9 mouse cellular contexts compared by ENCODE assay signal in the genomic region with DNA sequence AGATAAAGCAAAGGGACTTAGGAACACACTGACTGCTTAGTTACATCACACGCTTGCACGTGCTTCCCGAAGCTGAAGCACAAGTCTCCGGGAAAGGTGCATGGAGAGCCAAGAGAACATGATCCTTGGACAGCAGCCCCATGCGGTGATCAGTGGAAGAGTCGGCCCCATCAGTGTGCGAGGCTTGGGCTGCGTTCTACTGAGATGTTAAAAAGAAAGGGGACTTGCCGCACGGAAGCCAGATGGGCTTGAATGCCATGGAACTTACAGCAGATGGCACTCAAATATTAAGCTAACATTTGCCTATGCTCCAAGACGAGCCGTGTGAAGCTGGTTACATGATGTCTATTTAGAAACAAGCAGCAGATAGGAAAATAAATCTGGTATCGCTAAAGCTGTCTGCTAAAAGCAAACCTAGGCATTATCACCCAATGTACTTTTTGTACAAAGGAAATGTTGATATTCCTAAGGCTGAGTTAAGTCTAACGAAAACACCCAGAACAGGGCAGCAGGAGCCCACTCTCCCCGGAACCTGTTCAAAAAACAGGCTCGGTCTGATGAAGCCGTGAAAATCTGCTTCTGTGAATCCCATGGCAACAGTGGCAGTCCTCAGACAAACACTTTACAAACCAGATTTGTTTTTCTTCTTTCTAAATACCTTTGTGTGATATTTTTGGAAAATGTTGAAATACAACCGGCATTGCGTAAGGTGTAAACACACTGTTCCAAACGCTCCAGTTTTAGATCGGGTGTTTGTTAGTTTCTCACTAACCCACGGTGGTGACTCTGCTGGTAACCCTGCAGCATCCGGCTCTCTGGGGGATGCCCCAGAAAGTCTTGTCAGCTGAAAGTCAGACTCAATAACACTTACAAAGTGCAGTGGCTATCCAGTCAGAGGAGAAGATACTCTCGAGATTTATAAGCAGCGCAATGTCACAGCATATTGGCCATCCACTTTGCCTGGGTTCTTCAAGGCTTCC.
DNase-seq lines count a peak whose midpoint lies in the region; ATAC-seq and TF ChIP-seq lines count a peak whose summit lies in the region.
"Had no signal": no experiment of that assay in that cellular context is flagged by ENCODE, and none has a peak within 500 bp of the region (broad histone marks: within the 10 kb centered on the region; RNA-seq: fewer than 3 reads in every experiment).

No protein-coding gene starts in this region.

- WGBS in hindbrain, embryonic 14.5 days = 61% methylated on average over 25 of the region's 25 CpGs
- WGBS in lung, postnatal 0 days = 66% methylated on average over 25 of the region's 25 CpGs
- WGBS in thymus, adult 2 months = 86% methylated on average over 25 of the region's 25 CpGs

- TF ChIP-seq POLR2A in thymus, adult 2 months (IDR thresholded peaks at IDR 0.05; ENCODE audit: control insufficient read depth, extremely low read depth, insufficient read depth, low read length, poor library complexity) = no peak

- no peaks in the 10 kb centered on the region for H3K36me3 ChIP-seq in hindbrain, embryonic 14.5 days (replicated peaks; ENCODE audit: control insufficient read depth, insufficient read depth)
- no peaks in the 10 kb centered on the region for H3K36me3 ChIP-seq in lung, postnatal 0 days (ENCODE audit: insufficient read depth, low read length)
- H3K36me3 ChIP-seq in thymus, adult 2 months (ENCODE audit: control insufficient read depth, insufficient read depth, low read length) = no peaks in the 10 kb centered on the region
- H3K36me3 ChIP-seq: heart, embryonic 13.5 days had no signal

- H3K27ac ChIP-seq in hindbrain, embryonic 14.5 days = no peak overlapping the region; the same call in 1 of the 2 replicates
- no peak overlapping the region for H3K27ac ChIP-seq in lung, postnatal 0 days (ENCODE audit: low read length)
- no peak overlapping the region for H3K27ac ChIP-seq in thymus, adult 2 months (ENCODE audit: control insufficient read depth, insufficient read depth, low read length)
- H3K27ac ChIP-seq: heart, embryonic 13.5 days had no signal

- no peak overlapping the region; the same call in 1 of the 2 replicates for H3K9ac ChIP-seq in hindbrain, embryonic 14.5 days
- H3K9ac ChIP-seq in lung, postnatal 0 days (replicated peaks; ENCODE audit: low read depth) = no peak overlapping the region
- H3K9ac ChIP-seq: heart, embryonic 13.5 days had no signal

- H3K9me3 ChIP-seq in hindbrain, embryonic 14.5 days (ENCODE audit: control insufficient read depth, low read length) = no peaks in the 10 kb centered on the region
- no peaks in the 10 kb centered on the region for H3K9me3 ChIP-seq in lung, postnatal 0 days (ENCODE audit: low read length)
- H3K9me3 ChIP-seq: heart, embryonic 13.5 days had no signal

- no peaks in the 10 kb centered on the region for H3K27me3 ChIP-seq in hindbrain, embryonic 14.5 days (ENCODE audit: control insufficient read depth, insufficient read depth, low read length)
- H3K27me3 ChIP-seq in lung, postnatal 0 days (replicated peaks; ENCODE audit: insufficient read depth, low read length) = no peaks in the 10 kb centered on the region
- H3K27me3 ChIP-seq in thymus, adult 2 months (ENCODE audit: control insufficient read depth, insufficient read depth, low read length) = no peaks in the 10 kb centered on the region
- H3K27me3 ChIP-seq: heart, embryonic 13.5 days; megakaryocyte, embryonic 14.5 days had no signal

- TF ChIP-seq EP300 in lung, postnatal 0 days (IDR thresholded peaks at IDR 0.05) = no peak

- no peak overlapping the region for H3K4me2 ChIP-seq in hindbrain, embryonic 14.5 days (replicated peaks)
- H3K4me2 ChIP-seq in lung, postnatal 0 days (replicated peaks; ENCODE audit: low read depth, low read length) = no peak overlapping the region
- H3K4me2 ChIP-seq: heart, embryonic 13.5 days had no signal

- peak; percentile 32; the same call in 1 of the 2 replicates for TF ChIP-seq CTCF in lung, postnatal 0 days (IDR thresholded peaks at IDR 0.05)
- TF ChIP-seq CTCF in thymus, adult 2 months (IDR thresholded peaks at IDR 0.05; ENCODE audit: borderline replicate concordance, control insufficient read depth, extremely low read depth, insufficient read depth, low read length, poor library complexity) = no peak

- peak; percentile 57 for ATAC-seq in hindbrain, embryonic 14.5 days (ENCODE audit: low FRiP score)
- peak; percentile 46; the same call in 1 of the 2 replicates for ATAC-seq in lung, postnatal 0 days
- no peak for ATAC-seq in activated CD4-positive, CD25-positive, alpha-beta regulatory T cell, adult 4 months

- H3K4me1 ChIP-seq in hindbrain, embryonic 14.5 days (replicated peaks; ENCODE audit: control insufficient read depth, insufficient read depth, low read length) = peaks cover 6% of the 10 kb centered on the region; the same call in 1 of the 2 replicates
- H3K4me1 ChIP-seq in lung, postnatal 0 days (ENCODE audit: insufficient read depth, low read depth, low read length) = no peaks in the 10 kb centered on the region
- H3K4me1 ChIP-seq in thymus, adult 2 months (replicated peaks; ENCODE audit: control insufficient read depth, insufficient read depth, low read length) = no peaks in the 10 kb centered on the region
- H3K4me1 ChIP-seq: heart, embryonic 13.5 days; megakaryocyte, embryonic 14.5 days had no signal

- no peak overlapping the region for H3K4me3 ChIP-seq in hindbrain, embryonic 14.5 days (replicated peaks; ENCODE audit: low read length)
- no peak overlapping the region for H3K4me3 ChIP-seq in lung, postnatal 0 days (ENCODE audit: low read depth, low read length)
- H3K4me3 ChIP-seq in thymus, adult 2 months (ENCODE audit: control insufficient read depth, insufficient read depth, low read length) = no peak overlapping the region
- H3K4me3 ChIP-seq: heart, embryonic 13.5 days; megakaryocyte, embryonic 14.5 days had no signal

- peak; percentile 22 for DNase-seq in R1 (ENCODE audit: low read depth, low spot score)
- peak; percentile 90 for DNase-seq in cerebellum, adult 11-12 months
- DNase-seq in hindbrain, embryonic 14.5 days (ENCODE audit: low spot score) = peak; percentile 70
- DNase-seq in lung, postnatal 0 days (ENCODE audit: low spot score) = peak; percentile 58
- no peak for DNase-seq in T-cell, adult 2 months (ENCODE audit: low spot score)
- no peak for DNase-seq in thymus, adult 2 months

Comparison
In these comparisons a context has a peak if more than half of its experiments do, and no peak if none do; other contexts are left out.
1. DNase-seq: peak in R1 (single experiment), cerebellum, adult 11-12 months (single experiment), hindbrain, embryonic 14.5 days (single experiment) and lung, postnatal 0 days (single experiment); none in T-cell, adult 2 months (single experiment) and thymus, adult 2 months (single experiment).